Mouse (Mus musculus) stomach, embryonic 14.5 days (tissue): ENCODE data around the gene Ephx3. TPM values are rescaled to one million over a fixed set of nuclear protein-coding genes. Genes with fewer than 3 reads are reported as not detected.

ENCODE experiments used
- ATAC-seq: fragments of 200-750 bp; cut with Nextera tagmentation; 2 replicates; pipeline ENCODE4 v1.8.0; 2017; ENCODE audit warnings: low read depth, moderate TSS enrichment; ENCODE audit not compliant: insufficient number of reproducible peaks, insufficient read depth, low FRiP score
- H3K27ac ChIP-seq: fragments of 300-500 bp; sonication (generic); 2 replicates; pipeline ENCODE4 v1.5.1; 2014; ENCODE audit warnings: mild to moderate bottlenecking, low read length, moderate library complexity, mixed read lengths
- H3K27me3 ChIP-seq: fragments of 300-500 bp; sonication (generic); 2 replicates; pipeline ENCODE4 v1.6.1; 2014; ENCODE audit warnings: low read length, control low read depth, mixed read lengths; ENCODE audit not compliant: control insufficient read depth, insufficient read depth
- H3K36me3 ChIP-seq: fragments of 300-500 bp; sonication (generic); 2 replicates; pipeline ENCODE4 v1.6.1; 2014; ENCODE audit warnings: mild to moderate bottlenecking, control low read depth, low read length, moderate library complexity, mixed read lengths; ENCODE audit not compliant: control insufficient read depth, insufficient read depth
- H3K4me1 ChIP-seq: fragments of 300-500 bp; sonication (generic); 2 replicates; pipeline ENCODE4 v1.6.1; 2014; ENCODE audit warnings: low read length, control low read depth, mixed read lengths; ENCODE audit not compliant: control insufficient read depth, insufficient read depth
- H3K4me2 ChIP-seq: fragments of 300-500 bp; sonication (generic); replicated peaks from 2 replicates; pipeline ENCODE4 v1.6.1; 2014; ENCODE audit warnings: low read depth, low read length, control low read depth
- H3K4me3 ChIP-seq: fragments of 300-500 bp; sonication (generic); 2 replicates; pipeline ENCODE4 v1.5.1; 2014; ENCODE audit warnings: low read depth, low read length, control low read depth
- H3K9ac ChIP-seq: fragments of 300-500 bp; sonication (generic); replicated peaks from 2 replicates; pipeline ENCODE4 v1.6.1; 2014; ENCODE audit warnings: low read depth, mild to moderate bottlenecking, control low read depth, low read length, moderate library complexity, mixed read lengths
- H3K9me3 ChIP-seq: fragments of 300-500 bp; sonication (generic); 2 replicates; pipeline ENCODE4 v1.6.1; 2016; ENCODE audit warnings: low read depth, low read length, control low read depth; ENCODE audit not compliant: control insufficient read depth
- WGBS: fragments of 180-500 bp; shearing (Covaris S2); extraction: QIAGEN DNeasy Blood & Tissue Kit; methylation state at CpG from one replicate; pipeline ENCODE4 v1.1.7; 2014; 5-methylcytosine and 5-hydroxymethylcytosine counted together
- polyA plus RNA-seq: library from polyadenylated mRNA; unstranded; fragments of >200 nt; fragmentation: Nextera tagmentation; extraction: Ambion mirVana; gene quantifications from 2 replicates; pipeline ENCODE4 v1.2.1, GENCODE M21; 2014

Ephx3 gene
- polyA plus RNA-seq, 1 experiment from 2014 or later: 0.16 TPM

DNA sequence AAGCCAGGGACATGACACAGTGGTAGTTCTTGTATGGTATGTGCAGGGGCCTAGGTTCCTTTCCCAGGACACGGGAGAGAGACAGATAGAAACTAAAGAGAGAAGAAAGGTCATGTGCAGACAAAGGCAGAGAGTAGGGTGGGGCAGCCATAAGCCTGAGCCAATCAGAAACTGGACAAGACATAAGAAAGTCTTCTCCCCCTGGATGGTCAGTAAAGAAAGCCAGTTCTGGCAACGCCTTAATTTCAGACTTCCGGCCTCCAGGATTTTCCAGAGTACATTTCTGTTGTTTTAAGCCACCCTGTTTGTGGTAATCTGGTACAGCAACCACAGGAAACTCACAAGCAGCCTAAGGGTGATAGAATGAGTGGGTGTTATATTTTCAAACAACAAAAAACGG lies 28.5 kb downstream of the Ephx3 start:
- Histone ChIP-seq H3K9ac (no peak overlapping the region), H3K27ac (no peak overlapping the region), H3K4me3 (no peak overlapping the region), H3K27me3 (no peaks in the 10 kb centered on the region), H3K36me3 (peaks cover 12% of the 10 kb centered on the region), H3K4me2 (no peak overlapping the region), H3K9me3 (no peaks in the 10 kb centered on the region), H3K4me1 (peaks cover 34% of the 10 kb centered on the region)
- no peak for ATAC-seq
- 72% methylated on average over 4 of the region's 4 CpGs for WGBS

- Histone ChIP-seq H3K27ac (no peak overlapping the region), H3K27me3 (no peaks in the 10 kb centered on the region), H3K4me1 (peaks cover 17% of the 10 kb centered on the region), H3K36me3 (peaks cover 26% of the 10 kb centered on the region), H3K9me3 (no peaks in the 10 kb centered on the region), H3K4me3 (no peak overlapping the region), H3K4me2 (no peak overlapping the region), H3K9ac (no peak overlapping the region)
- ATAC-seq: no peak
- 90% methylated on average over 13 of the region's 13 CpGs for WGBS
Measured at GRCm38 (mm10) chr17:32158841-32159240, 30.5 kb downstream of the Ephx3 start.

DNA sequence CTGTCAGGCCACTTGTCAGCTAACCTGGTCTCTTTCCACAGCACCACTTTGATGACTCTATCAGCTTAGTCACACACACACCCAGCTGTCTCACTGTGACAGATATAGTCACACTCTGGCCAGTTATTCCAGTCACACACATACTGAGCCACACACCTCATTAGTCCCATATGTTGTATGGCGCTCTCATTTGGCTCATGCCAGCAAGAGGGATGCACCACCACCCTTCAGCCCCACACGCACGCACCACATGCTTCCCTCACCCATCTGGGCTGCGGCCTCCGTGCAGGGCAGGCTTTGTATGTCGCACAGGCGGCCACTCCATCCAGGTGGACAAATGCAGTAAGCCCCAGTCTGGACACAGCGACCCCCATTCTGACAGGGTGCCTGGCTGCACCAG lies 42.6 kb downstream of the Ephx3 start:
- Histone ChIP-seq H3K9ac (no peak overlapping the region), H3K27ac (no peak overlapping the region), H3K4me2 (no peak overlapping the region), H3K36me3 (peaks cover 67% of the 10 kb centered on the region), H3K4me1 (no peaks in the 10 kb centered on the region), H3K27me3 (no peaks in the 10 kb centered on the region), H3K9me3 (no peaks in the 10 kb centered on the region), H3K4me3 (no peak overlapping the region)
- WGBS: 96% methylated on average over 8 of the region's 8 CpGs
- no peak for ATAC-seq

- H3K4me1 ChIP-seq: no peaks in the 10 kb centered on the region
- H3K27ac ChIP-seq: no peak overlapping the region
- peak; percentile 68 for ATAC-seq
- no peak overlapping the region for H3K9ac ChIP-seq
- WGBS: 32% methylated on average over 39 of the region's 39 CpGs
- H3K27me3 ChIP-seq: no peaks in the 10 kb centered on the region
- no peak overlapping the region for H3K4me2 ChIP-seq
- H3K4me3 ChIP-seq: no peak overlapping the region
- peaks cover 77% of the 10 kb centered on the region for H3K36me3 ChIP-seq
- no peaks in the 10 kb centered on the region for H3K9me3 ChIP-seq
Measured at GRCm38 (mm10) chr17:32142907-32143854, 46.2 kb downstream of the Ephx3 start.

DNA sequence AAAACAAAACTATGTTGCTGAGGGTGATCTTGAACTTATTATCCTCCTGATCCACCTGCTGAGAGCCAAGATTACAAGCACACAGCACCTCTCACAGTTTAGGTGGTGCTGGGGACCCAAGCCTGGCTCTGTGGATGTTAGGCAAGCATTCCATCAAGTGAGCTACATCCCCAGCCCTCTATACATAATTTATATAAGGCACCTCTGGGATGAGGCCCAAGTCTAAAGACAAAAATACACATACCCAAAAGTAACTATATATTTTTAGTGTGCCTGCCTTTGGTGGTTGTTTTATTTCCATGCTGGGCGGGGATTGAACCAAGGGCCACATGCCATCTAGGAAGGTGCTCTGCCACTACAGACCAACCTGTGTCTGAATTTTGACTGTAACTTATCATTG lies 47.1 kb downstream of the Ephx3 start:
- no peaks in the 10 kb centered on the region for H3K27me3 ChIP-seq

More for the DNA sequence above, 47.1 kb downstream of the Ephx3 start:
- Histone ChIP-seq H3K9me3 (no peaks in the 10 kb centered on the region), H3K36me3 (peaks cover 76% of the 10 kb centered on the region), H3K27ac (no peak overlapping the region), H3K4me2 (no peak overlapping the region), H3K9ac (no peak overlapping the region), H3K4me1 (no peaks in the 10 kb centered on the region), H3K4me3 (no peak overlapping the region)
- 97% methylated on average over 1 of the region's 1 CpGs for WGBS
- ATAC-seq: no peak

Other genes with a start within 250 kb of the Ephx3 start
- gene Rrp1b, start 153.4 kb downstream of the Ephx3 start, polyA plus RNA-seq: 55.1 and 60.8 TPM in 2 replicates
- gene Hsf2bp, start 153.2 kb downstream of the Ephx3 start, polyA plus RNA-seq: 0.17 and 0.78 TPM in 2 replicates
- gene Notch3, start 22.7 kb downstream of the Ephx3 start, polyA plus RNA-seq: 21.4 and 22.2 TPM in 2 replicates
- gene Brd4, start 95.2 kb upstream of the Ephx3 start, polyA plus RNA-seq: 98.5 and 103 TPM in 2 replicates
- 56.5 and 62.3 TPM in 2 replicates for gene Akap8, start 131.7 kb upstream of the Ephx3 start, polyA plus RNA-seq
- gene Akap8l, start 161.1 kb upstream of the Ephx3 start, polyA plus RNA-seq: 84.3 and 88.6 TPM in 2 replicates
- gene Wiz, start 199.9 kb upstream of the Ephx3 start, polyA plus RNA-seq: 32.2 and 39.9 TPM in 2 replicates
- 1.3 and 1.5 TPM in 2 replicates for gene Rasal3, start 214.0 kb upstream of the Ephx3 start, polyA plus RNA-seq
- 0.17 TPM in 1 of 2 replicates, not detected in the other for gene Pglyrp2, start 234.6 kb upstream of the Ephx3 start, polyA plus RNA-seq